Mouse (Mus musculus): ENCODE results near the gene Tmx2.

DNA sequence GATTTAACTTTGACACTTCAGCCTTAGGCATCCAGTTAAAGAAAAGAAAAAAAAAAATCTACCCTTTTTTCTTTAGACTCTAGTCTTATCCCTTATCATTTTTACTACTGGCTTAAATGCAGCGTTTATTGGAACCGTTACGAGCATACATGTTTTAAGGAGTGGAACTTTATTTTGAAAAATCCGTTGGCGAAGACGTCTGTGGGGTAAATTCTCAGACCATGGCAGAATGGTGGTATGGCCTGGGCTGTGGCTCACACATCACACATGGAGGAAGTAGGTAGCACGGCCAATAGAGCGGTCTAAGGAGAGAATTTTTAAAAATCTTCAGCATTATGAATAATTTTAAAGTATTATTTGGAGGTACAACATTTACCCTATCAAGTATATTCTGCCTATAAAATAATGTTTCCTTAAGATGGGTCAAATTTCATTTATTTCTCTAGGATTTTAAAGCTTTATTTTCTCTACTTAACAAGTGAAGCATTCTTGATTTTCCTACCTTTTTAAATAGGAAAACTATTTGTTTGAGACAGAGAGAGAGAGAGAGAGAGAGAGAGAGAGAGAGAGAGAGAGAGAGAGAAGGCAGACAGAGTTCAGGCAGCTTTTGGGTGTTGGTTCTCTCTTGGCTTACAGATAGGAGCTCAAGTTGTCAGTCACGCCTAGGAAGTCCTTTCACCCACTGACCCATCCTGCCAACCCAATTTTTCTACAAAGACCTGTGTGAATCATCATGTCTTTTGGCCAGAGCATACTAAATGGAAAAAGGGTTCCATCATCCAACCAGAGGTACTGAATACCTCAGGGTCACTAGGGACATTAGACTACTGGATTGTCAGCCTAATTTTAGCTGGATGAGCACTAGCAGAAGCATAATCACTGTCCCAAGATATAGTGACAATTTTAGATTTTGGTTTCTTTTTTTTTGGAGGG lies 37.7 kb upstream of the Tmx2 start:
- TF ChIP-seq CTCF (IDR thresholded peaks at IDR 0.05; ENCODE audit: borderline replicate concordance, insufficient read depth, low read depth, low read length) (no peak), POLR2A (IDR thresholded peaks at IDR 0.05; ENCODE audit: borderline replicate concordance, insufficient read depth, low read length) (no peak)

Measured in cerebellum, adult 2 months (tissue).